Mouse (Mus musculus): Measurements from ENCODE around the gene Ttc34.

Gene Ttc34

GRCm38 (mm10) chr4:154857366-154858240 lies 20.3 kb downstream of the Ttc34 start:
- no peak for DNase-seq (ENCODE audit: low read depth)

- no peak for DNase-seq (ENCODE audit: low read depth)
These were observed 21.3 kb downstream of the Ttc34 start for GRCm38 (mm10) chr4:154858601-154859000.

- DNase-seq (ENCODE audit: low read depth) = no peak
These were observed 24.7 kb downstream of the Ttc34 start for GRCm38 (mm10) chr4:154861967-154862366.

- peak; percentile 25 for DNase-seq (ENCODE audit: low read depth)
These were observed 26.2 kb downstream of the Ttc34 start for GRCm38 (mm10) chr4:154863436-154863935.

- DNase-seq (ENCODE audit: low read depth) = peak; percentile 93
These were observed 27.1 kb downstream of the Ttc34 start for GRCm38 (mm10) chr4:154864271-154864771.

GRCm38 (mm10) chr4:154864961-154865760 lies 27.9 kb downstream of the Ttc34 start:
- DNase-seq (ENCODE audit: low read depth) = peak; percentile 14

- DNase-seq (ENCODE audit: low read depth) = no peak
These were observed 29.1 kb downstream of the Ttc34 start for GRCm38 (mm10) chr4:154866391-154866790.

- DNase-seq (ENCODE audit: low read depth) = no peak
These were observed 30.0 kb downstream of the Ttc34 start for GRCm38 (mm10) chr4:154867257-154867656.

- no peak for DNase-seq (ENCODE audit: low read depth)
These were observed 32.2 kb downstream of the Ttc34 start, which contains the start of gene Mmel1 for GRCm38 (mm10) chr4:154869440-154869839. Mmel1 (plus strand) TSS chr4:154869585.

GRCm38 (mm10) chr4:154870721-154871120 lies 33.5 kb downstream of the Ttc34 start:
- DNase-seq (ENCODE audit: low read depth) = no peak

GRCm38 (mm10) chr4:154871757-154872251 lies 34.5 kb downstream of the Ttc34 start:
- DNase-seq (ENCODE audit: low read depth) = no peak

- DNase-seq (ENCODE audit: low read depth) = no peak
These were observed 35.9 kb downstream of the Ttc34 start for GRCm38 (mm10) chr4:154873186-154873585.

- DNase-seq (ENCODE audit: low read depth) = peak; percentile 97
These were observed 40.7 kb downstream of the Ttc34 start for GRCm38 (mm10) chr4:154877864-154878548.

GRCm38 (mm10) chr4:154880730-154881129 lies 43.5 kb downstream of the Ttc34 start:
- DNase-seq (ENCODE audit: low read depth) = no peak

GRCm38 (mm10) chr4:154882014-154882659 lies 44.9 kb downstream of the Ttc34 start:
- no peak for DNase-seq (ENCODE audit: low read depth)

- DNase-seq (ENCODE audit: low read depth) = no peak
These were observed 48.2 kb downstream of the Ttc34 start for GRCm38 (mm10) chr4:154885416-154885815.

GRCm38 (mm10) chr4:154886876-154887592 lies 49.8 kb downstream of the Ttc34 start:
- DNase-seq (ENCODE audit: low read depth) = no peak

- DNase-seq (ENCODE audit: low read depth) = no peak
These were observed 50.5 kb downstream of the Ttc34 start for GRCm38 (mm10) chr4:154887593-154888250.

- no peak for DNase-seq (ENCODE audit: low read depth)
These were observed 53.6 kb downstream of the Ttc34 start for GRCm38 (mm10) chr4:154890887-154891286.

- DNase-seq (ENCODE audit: low read depth) = no peak
These were observed 58.3 kb downstream of the Ttc34 start for GRCm38 (mm10) chr4:154895549-154895948.
